Mouse (Mus musculus) spleen, adult 2 months (tissue): Measurements from ENCODE around the gene Phka1.

Experiments used
- CTCF ChIP-seq: fragments of 200-500 bp; IDR thresholded peaks from 2 replicates; pipeline ENCODE4 v1.5.1; 2011; ENCODE audit warnings: mild to moderate bottlenecking, inconsistent platforms; ENCODE audit not compliant: insufficient read depth, insufficient read length, insufficient replicate concordance; ENCODE audit errors: extremely low read depth
- POLR2A ChIP-seq: fragments of 200-500 bp; IDR thresholded peaks from 2 replicates; pipeline ENCODE4 v1.6.1; 2011; ENCODE audit warnings: low read depth, low read length, inconsistent platforms

- TF ChIP-seq CTCF (no peak), POLR2A (no peak)
These were observed 165.1 kb downstream of the Phka1 start for GRCm38 (mm10) chrX:102478965-102479364.
